Mouse (Mus musculus): ENCODE measurements around the gene Kdelr3. TPM values are rescaled to one million over a fixed set of nuclear protein-coding genes. Genes with fewer than 3 reads are reported as not detected.

Gene Kdelr3
- polyA plus RNA-seq, 1 experiment from 2014 or later, result 157 TPM

DNA sequence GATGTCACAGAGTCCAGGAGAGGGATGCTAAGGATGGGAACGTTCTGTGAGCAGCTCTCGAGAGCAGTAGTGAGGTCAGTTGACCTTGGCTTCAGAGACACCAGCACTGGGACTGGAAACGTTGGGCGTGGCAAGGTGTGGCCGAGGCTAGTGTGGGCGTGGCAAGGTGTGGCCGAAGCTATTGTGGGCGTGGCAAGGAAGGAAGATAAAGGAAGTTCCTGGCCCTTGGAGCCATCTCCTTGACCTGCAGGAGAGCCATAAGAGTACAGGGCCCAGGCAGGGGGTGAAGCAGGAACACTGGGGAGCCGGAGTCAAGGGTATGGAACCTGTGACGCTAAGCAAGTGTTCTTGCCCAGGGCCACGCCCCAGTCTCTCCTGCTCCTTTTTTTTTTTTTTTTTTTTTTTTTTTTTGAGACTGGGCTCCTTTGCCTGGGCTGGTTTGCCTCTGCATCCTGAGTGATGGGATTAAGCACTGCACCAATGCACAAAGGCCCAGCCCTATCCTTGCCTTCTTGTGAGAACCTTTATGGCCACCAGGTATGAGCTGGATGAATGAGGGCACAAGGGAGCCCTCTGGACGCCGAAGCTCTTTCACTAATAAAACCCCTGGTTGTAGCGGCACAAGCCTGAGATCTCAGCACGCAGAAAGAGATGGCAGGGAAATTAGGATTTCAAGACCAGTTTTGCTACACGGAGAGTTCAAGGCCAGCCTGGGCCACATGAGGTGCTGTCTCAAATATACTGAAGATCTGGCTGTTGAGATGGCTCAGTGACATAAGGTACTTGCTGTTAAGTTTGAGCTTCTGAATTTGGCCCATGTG is 3.4 kb downstream of the Kdelr3 start:
- ATAC-seq (ENCODE audit: low read depth) (no peak), DNase-seq (ENCODE audit: low spot score) (no peak)
- H3K27me3 ChIP-seq (replicated peaks; ENCODE audit: control insufficient read depth, insufficient read depth, low read length), result peaks cover 5% of the 10 kb centered on the region
- no peaks in the 10 kb centered on the region for H3K9me3 ChIP-seq (ENCODE audit: control insufficient read depth, low read length)
- peaks cover 21% of the 10 kb centered on the region for H3K36me3 ChIP-seq (ENCODE audit: control insufficient read depth, insufficient read depth, low read length)
- H3K4me3 ChIP-seq (ENCODE audit: low read depth, low read length), result no peak overlapping the region
- 0 out of 2 replicates have a peak, but pooled peaks cover 3% of the 10 kb centered on the region for H3K4me1 ChIP-seq (ENCODE audit: control insufficient read depth, insufficient read depth, low read length)
- WGBS, result 51% methylated on average over 13 of the region's 16 CpGs
- no peak overlapping the region for H3K4me2 ChIP-seq (ENCODE audit: low read depth, low read length)
- H3K9ac ChIP-seq (ENCODE audit: low read depth, low read length), result no peak overlapping the region
- H3K27ac ChIP-seq (replicated peaks; ENCODE audit: low read depth, low read length), result no peak overlapping the region

DNA sequence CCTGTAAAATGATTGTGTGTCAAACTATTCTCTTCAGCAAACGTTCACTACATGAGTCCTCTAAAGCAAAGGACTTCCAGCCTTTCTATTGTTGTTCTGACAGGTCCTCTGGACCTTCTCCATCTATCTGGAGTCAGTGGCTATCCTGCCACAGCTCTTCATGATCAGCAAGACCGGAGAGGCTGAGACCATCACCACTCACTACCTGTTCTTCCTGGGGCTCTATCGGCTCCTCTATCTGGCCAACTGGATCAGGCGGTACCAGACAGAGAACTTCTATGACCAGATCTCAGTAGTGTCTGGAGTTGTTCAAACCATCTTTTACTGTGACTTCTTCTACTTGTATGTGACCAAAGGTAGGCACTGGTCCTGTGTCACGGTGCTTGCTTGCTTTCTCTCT is 9.4 kb downstream of the Kdelr3 start:
- no peak overlapping the region for H3K9ac ChIP-seq (ENCODE audit: low read depth, low read length)
- no peak for ATAC-seq (ENCODE audit: low read depth)
- H3K4me3 ChIP-seq (ENCODE audit: low read depth, low read length), result no peak overlapping the region
- peaks cover 80% of the 10 kb centered on the region for H3K36me3 ChIP-seq (ENCODE audit: control insufficient read depth, insufficient read depth, low read length)
- no peaks in the 10 kb centered on the region for H3K4me1 ChIP-seq (ENCODE audit: control insufficient read depth, insufficient read depth, low read length)
- no peak for DNase-seq (ENCODE audit: low spot score)
- no peaks in the 10 kb centered on the region for H3K9me3 ChIP-seq (ENCODE audit: control insufficient read depth, low read length)
- H3K27me3 ChIP-seq (replicated peaks; ENCODE audit: control insufficient read depth, insufficient read depth, low read length), result no peaks in the 10 kb centered on the region
- WGBS, result 88% methylated on average over 5 of the region's 5 CpGs
- no peak overlapping the region for H3K4me2 ChIP-seq (ENCODE audit: low read depth, low read length)
- H3K27ac ChIP-seq (replicated peaks; ENCODE audit: low read depth, low read length), result no peak overlapping the region; the same call in 1 of the 2 replicates

DNA sequence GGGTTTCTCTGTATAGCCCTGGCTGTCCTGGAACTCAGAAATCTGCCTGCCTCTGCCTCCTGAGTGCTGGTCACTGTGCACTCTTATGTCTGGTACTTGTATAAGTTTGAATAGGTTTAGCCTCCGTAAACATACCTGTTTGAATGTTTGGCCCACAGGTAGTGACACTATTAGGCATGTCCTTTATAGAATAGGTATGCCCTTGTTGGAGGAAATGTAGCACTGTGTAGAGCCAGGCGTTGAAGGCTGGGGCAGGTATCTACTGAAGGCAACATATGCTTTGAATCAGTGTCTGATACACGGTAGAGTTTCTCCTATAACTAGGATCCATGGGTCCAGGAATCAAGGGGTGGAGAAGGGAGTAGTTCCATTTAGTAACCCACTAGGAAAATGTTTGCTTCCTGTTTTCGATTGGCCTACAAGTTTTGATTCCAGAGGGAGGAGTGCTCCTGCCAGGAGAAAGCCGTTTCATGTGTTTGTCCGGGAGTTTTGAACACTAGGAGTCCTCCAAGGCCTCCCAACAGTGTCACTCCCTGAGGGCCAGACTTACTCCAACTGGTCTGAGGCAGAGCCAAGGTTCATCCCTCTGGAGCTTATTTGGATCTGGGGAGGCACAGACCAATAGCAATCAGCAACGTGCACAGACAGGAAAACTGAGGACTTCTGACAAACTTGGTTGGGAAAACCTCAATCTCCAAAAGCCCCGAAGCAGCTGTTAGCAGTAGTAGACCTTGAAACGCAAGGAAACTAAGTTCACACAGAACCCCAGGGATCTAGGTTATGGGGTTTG is 10.0 kb downstream of the Kdelr3 start:
- H3K4me1 ChIP-seq (ENCODE audit: control insufficient read depth, insufficient read depth, low read length), result no peaks in the 10 kb centered on the region
- H3K36me3 ChIP-seq (ENCODE audit: control insufficient read depth, insufficient read depth, low read length), result peaks cover 86% of the 10 kb centered on the region
- no peak overlapping the region for H3K4me2 ChIP-seq (ENCODE audit: low read depth, low read length)
- no peak overlapping the region for H3K9ac ChIP-seq (ENCODE audit: low read depth, low read length)
- WGBS, result 51% methylated on average over 9 of the region's 9 CpGs
- DNase-seq (ENCODE audit: low spot score) (no peak), ATAC-seq (ENCODE audit: low read depth) (no peak)
- no peaks in the 10 kb centered on the region for H3K27me3 ChIP-seq (replicated peaks; ENCODE audit: control insufficient read depth, insufficient read depth, low read length)
- no peak overlapping the region for H3K4me3 ChIP-seq (ENCODE audit: low read depth, low read length)
- H3K9me3 ChIP-seq (ENCODE audit: control insufficient read depth, low read length), result no peaks in the 10 kb centered on the region
- 0 out of 2 replicates have a peak overlapping the region, but pooled peaks have one; percentile 28 for H3K27ac ChIP-seq (replicated peaks; ENCODE audit: low read depth, low read length)

DNA sequence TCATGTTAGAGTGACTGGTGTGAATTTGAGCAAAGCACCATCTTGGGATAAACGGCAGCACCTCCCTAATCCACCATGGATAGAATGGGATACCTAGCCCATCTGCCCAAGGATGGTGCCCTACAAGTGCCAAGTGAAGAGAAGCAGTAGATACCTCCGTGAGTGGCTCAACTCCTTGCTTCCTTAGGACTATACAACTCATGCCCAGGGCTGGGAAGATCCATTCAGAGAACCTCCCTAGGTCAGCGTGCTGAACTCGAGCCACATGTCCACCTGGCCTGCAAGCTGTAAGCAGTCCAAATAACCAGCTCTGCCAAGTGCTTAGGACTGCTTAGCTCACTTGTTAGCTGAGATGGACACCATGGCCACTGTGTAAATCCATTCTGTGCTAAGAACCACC is 11.0 kb downstream of the Kdelr3 start:
- Histone ChIP-seq H3K36me3 (ENCODE audit: control insufficient read depth, insufficient read depth, low read length) (peaks cover 95% of the 10 kb centered on the region), H3K9me3 (ENCODE audit: control insufficient read depth, low read length) (no peaks in the 10 kb centered on the region), H3K4me2 (ENCODE audit: low read depth, low read length) (no peak overlapping the region), H3K9ac (ENCODE audit: low read depth, low read length) (no peak overlapping the region), H3K27me3 (replicated peaks; ENCODE audit: control insufficient read depth, insufficient read depth, low read length) (no peaks in the 10 kb centered on the region), H3K27ac (replicated peaks; ENCODE audit: low read depth, low read length) (no peak overlapping the region), H3K4me3 (ENCODE audit: low read depth, low read length) (no peak overlapping the region), H3K4me1 (ENCODE audit: control insufficient read depth, insufficient read depth, low read length) (no peaks in the 10 kb centered on the region)
- WGBS, result 83% methylated on average over 4 of the region's 4 CpGs
- no peak for ATAC-seq (ENCODE audit: low read depth)
- no peak for DNase-seq (ENCODE audit: low spot score)

DNA sequence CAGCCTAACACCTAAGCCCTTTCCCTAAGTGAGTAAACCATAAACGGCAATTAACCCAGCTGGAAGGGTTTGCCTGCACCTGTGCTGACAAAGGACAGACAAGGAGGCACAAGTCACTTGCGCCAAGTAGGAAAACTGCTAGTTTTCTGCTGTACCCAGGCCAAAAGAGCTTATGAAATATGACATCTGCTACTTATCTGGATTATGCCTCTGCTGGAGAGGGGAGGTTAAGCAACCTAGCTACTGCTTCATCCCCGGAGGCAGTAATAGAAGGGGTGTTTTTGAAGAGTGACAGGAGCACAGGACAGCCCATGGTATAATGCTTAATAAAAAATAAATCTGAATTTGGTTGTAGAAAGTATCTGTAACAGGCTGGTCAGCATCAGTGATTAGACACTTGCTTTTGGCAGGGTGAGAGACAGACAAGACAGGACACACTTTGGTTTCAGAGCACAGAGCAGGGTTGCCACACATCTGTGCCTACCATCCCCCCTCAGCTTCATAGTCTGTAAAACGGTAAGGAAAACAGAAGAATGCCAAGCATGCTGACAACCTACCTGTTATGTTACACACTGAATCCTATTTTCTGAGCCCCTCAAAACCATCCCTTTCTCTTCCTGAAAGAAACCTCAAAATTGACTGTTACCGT is 11.9 kb downstream of the Kdelr3 start:
- H3K27ac ChIP-seq (replicated peaks; ENCODE audit: low read depth, low read length), result no peak overlapping the region
- ATAC-seq (ENCODE audit: low read depth) (peak; percentile 21), DNase-seq (ENCODE audit: low spot score) (no peak)
- H3K4me3 ChIP-seq (ENCODE audit: low read depth, low read length), result no peak overlapping the region
- H3K4me2 ChIP-seq (ENCODE audit: low read depth, low read length), result no peak overlapping the region
- H3K36me3 ChIP-seq (ENCODE audit: control insufficient read depth, insufficient read depth, low read length), result peaks cover 94% of the 10 kb centered on the region
- 59% methylated on average over 5 of the region's 5 CpGs for WGBS
- no peaks in the 10 kb centered on the region for H3K9me3 ChIP-seq (ENCODE audit: control insufficient read depth, low read length)
- no peaks in the 10 kb centered on the region for H3K27me3 ChIP-seq (replicated peaks; ENCODE audit: control insufficient read depth, insufficient read depth, low read length)
- H3K9ac ChIP-seq (ENCODE audit: low read depth, low read length), result no peak overlapping the region
- no peaks in the 10 kb centered on the region for H3K4me1 ChIP-seq (ENCODE audit: control insufficient read depth, insufficient read depth, low read length)

DNA sequence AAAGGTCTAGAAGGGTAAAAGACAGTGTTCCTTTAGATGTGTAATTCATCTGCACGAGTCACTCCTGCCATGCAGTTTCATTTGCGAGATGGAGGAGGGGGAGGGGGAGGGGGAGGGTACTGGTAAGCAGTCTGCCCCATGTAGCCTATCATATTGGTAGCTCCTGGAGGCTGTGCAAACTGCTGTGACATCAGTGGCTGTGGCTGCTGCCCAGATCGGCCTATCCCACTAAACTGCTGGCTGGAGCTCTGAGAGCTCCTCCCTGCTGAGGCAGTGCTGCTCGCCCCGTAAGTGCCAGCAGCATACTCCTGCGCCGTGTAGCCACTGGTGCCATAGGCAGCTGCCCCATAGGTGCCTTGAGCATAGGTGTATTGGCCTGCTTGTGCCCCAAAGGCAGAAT is 13.7 kb downstream of the Kdelr3 start:
- H3K36me3 ChIP-seq (ENCODE audit: control insufficient read depth, insufficient read depth, low read length), result peaks cover 98% of the 10 kb centered on the region
- no peaks in the 10 kb centered on the region for H3K4me1 ChIP-seq (ENCODE audit: control insufficient read depth, insufficient read depth, low read length)
- no peak for DNase-seq (ENCODE audit: low spot score)
- WGBS, result 71% methylated on average over 7 of the region's 7 CpGs
- H3K4me2 ChIP-seq (ENCODE audit: low read depth, low read length), result no peak overlapping the region
- H3K27ac ChIP-seq (replicated peaks; ENCODE audit: low read depth, low read length), result no peak overlapping the region
- no peak overlapping the region for H3K9ac ChIP-seq (ENCODE audit: low read depth, low read length)
- H3K9me3 ChIP-seq (ENCODE audit: control insufficient read depth, low read length), result no peaks in the 10 kb centered on the region
- no peaks in the 10 kb centered on the region for H3K27me3 ChIP-seq (replicated peaks; ENCODE audit: control insufficient read depth, insufficient read depth, low read length)
- no peak; the same call in 1 of the 2 replicates for ATAC-seq (ENCODE audit: low read depth)
- H3K4me3 ChIP-seq (ENCODE audit: low read depth, low read length), result no peak overlapping the region

DNA sequence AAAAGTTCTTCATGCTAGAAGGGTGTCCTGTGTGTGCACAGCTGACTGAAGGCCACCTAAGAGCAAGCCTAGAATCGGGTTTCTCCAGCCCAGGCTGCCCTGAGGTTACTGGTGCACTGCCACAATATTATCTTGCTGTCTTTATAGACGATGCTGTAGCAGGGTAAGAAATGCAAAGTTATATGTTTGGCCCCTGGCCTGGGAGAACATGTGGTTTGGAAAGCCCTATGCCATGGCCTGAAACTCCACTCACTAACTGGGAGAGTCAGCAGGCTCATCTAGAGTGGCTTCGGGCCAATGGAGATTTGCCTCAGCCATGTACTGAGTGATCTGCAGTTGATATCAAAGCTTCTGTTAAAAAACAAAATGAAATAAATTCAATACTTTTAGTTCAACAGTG is 17.6 kb downstream of the Kdelr3 start:
- Histone ChIP-seq H3K9me3 (ENCODE audit: control insufficient read depth, low read length) (no peaks in the 10 kb centered on the region), H3K4me1 (ENCODE audit: control insufficient read depth, insufficient read depth, low read length) (no peaks in the 10 kb centered on the region), H3K9ac (ENCODE audit: low read depth, low read length) (no peak overlapping the region), H3K27ac (replicated peaks; ENCODE audit: low read depth, low read length) (no peak overlapping the region), H3K36me3 (ENCODE audit: control insufficient read depth, insufficient read depth, low read length) (peaks cover 99% of the 10 kb centered on the region), H3K4me3 (ENCODE audit: low read depth, low read length) (no peak overlapping the region), H3K27me3 (replicated peaks; ENCODE audit: control insufficient read depth, insufficient read depth, low read length) (no peaks in the 10 kb centered on the region), H3K4me2 (ENCODE audit: low read depth, low read length) (no peak overlapping the region)
- whole genome bisulfite sequencing, result 89% methylated on average over 3 of the region's 3 CpGs
- ATAC-seq (ENCODE audit: low read depth) (no peak), DNase-seq (ENCODE audit: low spot score) (no peak)

DNA sequence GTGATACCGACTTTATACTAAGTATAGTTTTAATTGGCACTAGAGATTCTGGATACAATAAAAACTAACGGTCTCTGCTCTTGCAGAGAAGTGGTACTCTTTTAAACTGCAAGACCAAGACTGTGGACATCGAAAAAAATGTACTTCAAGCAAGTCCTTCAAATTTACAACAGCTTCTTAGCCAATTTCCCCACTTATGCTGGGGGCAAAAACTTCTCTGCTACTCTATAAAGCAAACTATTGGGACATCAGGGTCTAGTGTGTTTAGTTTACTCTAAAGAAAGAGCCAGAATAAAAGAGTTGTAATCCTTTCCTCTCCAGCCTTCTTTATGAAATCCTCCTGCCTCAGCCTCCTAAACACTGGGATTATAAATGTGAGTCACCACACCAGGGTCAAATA is 27.8 kb downstream of the Kdelr3 start:
- H3K9me3 ChIP-seq (ENCODE audit: control insufficient read depth, low read length), result no peaks in the 10 kb centered on the region
- no peaks in the 10 kb centered on the region for H3K27me3 ChIP-seq (replicated peaks; ENCODE audit: control insufficient read depth, insufficient read depth, low read length)
- DNase-seq (ENCODE audit: low spot score) (no peak), ATAC-seq (ENCODE audit: low read depth) (no peak)
- 97% methylated on average over 3 of the region's 3 CpGs for WGBS
- peaks cover 59% of the 10 kb centered on the region for H3K36me3 ChIP-seq (ENCODE audit: control insufficient read depth, insufficient read depth, low read length)
- peaks cover 18% of the 10 kb centered on the region for H3K4me1 ChIP-seq (ENCODE audit: control insufficient read depth, insufficient read depth, low read length)
- H3K27ac ChIP-seq (replicated peaks; ENCODE audit: low read depth, low read length), result no peak overlapping the region
- peak overlapping the region; percentile 98 for H3K4me3 ChIP-seq (ENCODE audit: low read depth, low read length)
- no peak overlapping the region for H3K9ac ChIP-seq (ENCODE audit: low read depth, low read length)
- peak overlapping the region; percentile 87 for H3K4me2 ChIP-seq (ENCODE audit: low read depth, low read length)

Data from embryonic facial prominence, embryonic 14.5 days (tissue).